Mouse (Mus musculus): Measurements from ENCODE around the gene Ubqln1. TPM values are rescaled to one million over a fixed set of nuclear protein-coding genes. Genes with fewer than 3 reads are reported as not detected.

Ubqln1 gene
- total RNA-seq, 2 experiments from 2014 or later, result 51.4 to 53.2 TPM

DNA sequence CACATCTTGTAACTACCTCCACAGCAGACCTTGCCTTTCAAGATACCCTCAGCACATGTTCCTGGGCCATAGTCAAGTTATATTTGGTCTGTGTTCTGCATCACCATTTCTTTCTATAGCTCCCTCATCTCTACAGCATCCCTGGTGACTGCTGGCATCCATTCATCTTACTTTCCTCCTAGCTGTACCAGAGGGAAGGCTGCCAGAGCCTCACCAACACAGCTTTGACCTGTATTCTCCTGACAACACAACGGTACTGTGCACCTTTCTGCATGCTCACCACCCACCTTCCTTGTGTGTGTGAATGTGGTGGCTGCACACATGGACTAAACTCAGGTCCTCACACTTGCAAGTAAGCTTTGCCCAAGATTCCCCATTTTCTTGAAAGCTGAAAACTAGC is 12.6 kb downstream of the Ubqln1 start:
- intact Hi-C loops (cut with DNase I), result no loop called here
- DNase-seq, result no peak

- DNase-seq, result no peak
- intact Hi-C loops (cut with DNase I), result no loop called here
Measured at GRCm38 (mm10) chr13:58201908-58202307, 13.5 kb downstream of the Ubqln1 start.

GRCm38 (mm10) chr13:58201343-58201742 is 14.1 kb downstream of the Ubqln1 start:
- DNase-seq, result no peak
- intact Hi-C loops (cut with DNase I), result no loop called here

- no peak for DNase-seq
- intact Hi-C loops (cut with DNase I), result no loop called here
Measured at GRCm38 (mm10) chr13:58197981-58198640, 17.3 kb downstream of the Ubqln1 start.

GRCm38 (mm10) chr13:58197211-58197610 is 18.2 kb downstream of the Ubqln1 start:
- intact Hi-C loops (cut with DNase I), result no loop called here
- DNase-seq, result no peak

DNA sequence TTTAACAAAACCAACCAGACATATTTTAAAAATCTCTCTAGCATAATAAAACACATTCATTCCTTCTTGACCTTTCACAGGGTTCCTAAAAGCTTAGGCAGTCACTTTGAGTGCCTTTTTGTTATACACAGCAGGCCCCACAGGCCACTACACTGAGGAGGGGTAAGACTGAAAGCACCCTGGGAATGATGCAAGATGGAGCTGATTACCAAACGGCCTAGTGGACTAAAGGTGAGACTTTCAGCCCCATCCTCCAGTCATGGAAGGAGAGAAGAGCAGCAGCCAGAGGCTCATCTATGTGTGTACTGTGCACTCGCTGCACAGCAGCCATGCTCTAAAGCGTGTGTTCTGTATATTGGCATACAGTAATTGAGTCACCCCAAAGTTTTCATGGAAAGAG is 20.5 kb downstream of the Ubqln1 start:
- intact Hi-C loops (cut with DNase I), result no loop called here
- DNase-seq, result no peak

DNA sequence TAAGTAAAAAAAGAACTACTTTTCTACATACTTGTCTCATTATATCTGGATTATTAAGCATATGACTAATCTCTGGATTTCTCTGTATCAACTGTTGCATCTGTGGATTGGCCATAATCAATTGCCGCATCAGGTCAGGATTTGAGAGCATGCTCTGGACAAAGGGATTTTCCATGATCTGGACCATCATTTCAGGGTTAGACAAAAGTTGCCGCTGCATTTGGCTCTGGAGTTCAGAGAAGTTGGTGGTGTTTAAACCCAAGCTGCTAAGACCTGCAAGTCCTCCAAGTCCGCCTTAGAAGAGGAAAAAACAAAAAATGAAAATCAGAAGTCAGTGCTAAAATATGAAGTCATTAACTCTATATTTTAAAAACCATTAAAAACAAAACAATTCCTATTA is 22.2 kb downstream of the Ubqln1 start:
- intact Hi-C loops (cut with DNase I), result no loop called here
- no peak for DNase-seq

DNA sequence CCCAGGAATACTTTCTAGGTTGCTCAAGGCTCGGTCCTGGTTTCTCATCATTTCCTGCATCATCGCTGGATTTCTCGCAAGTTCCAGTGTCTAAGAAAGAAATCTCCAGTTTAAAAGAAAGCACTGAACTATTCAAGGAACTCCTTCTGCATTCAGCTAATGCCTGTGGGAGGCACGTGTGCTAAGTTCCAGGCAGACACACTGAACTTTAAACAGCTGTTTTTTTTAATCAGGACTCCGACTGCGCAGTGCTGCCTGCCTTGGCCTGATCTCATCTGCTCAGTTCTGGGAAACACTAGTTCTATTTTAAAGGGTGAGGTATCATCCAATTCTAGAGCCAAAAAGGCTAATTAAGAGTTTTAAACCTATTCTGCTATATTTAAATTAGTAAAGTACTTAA is 23.3 kb downstream of the Ubqln1 start:
- no peak for DNase-seq
- intact Hi-C loops (cut with DNase I), result no loop called here

DNA sequence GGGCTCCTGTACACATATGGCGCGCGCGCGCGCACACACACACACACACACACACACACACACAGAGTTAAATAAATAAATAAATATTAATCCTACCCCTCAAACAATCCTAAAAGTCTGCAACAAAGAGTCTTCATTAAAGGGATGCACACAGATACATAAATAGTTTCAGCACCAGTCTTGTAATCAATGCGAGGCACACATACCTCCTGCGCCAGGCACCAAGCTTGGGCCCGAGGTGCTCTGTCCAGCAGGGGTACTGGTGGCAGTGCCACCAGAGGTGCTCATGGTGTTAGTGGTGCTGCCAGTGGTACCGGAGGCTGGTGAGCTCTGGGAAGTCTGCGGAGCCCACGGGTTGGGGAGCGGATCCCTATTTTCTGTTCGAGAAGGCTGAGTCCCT is 23.9 kb downstream of the Ubqln1 start:
- DNase-seq, result no peak
- intact Hi-C loops (cut with DNase I), result no loop called here

DNA sequence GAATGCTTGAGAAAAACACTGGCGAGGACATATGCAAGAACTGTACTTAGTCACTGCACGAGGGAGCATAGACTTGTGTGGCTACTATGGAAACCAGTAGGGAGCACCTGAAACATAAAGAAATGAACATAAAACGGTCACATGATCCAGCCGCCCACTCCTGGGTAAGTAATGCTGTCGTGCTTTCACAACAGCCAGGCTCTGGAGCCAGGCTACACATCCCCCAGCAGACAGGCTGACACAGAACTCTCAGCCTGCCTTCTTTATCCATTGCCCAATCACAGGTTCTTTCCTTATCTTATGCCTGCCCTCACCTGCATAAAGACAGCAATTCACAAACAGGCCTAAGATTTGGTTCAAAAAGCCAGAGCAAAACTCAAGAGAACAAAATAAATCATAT is 26.0 kb downstream of the Ubqln1 start:
- no peak for DNase-seq
- intact Hi-C loops (cut with DNase I), result loop anchor here (2.0 to 5.0 kb wide), 2 partner anchors 31 to 43 kb away; no protein-coding TSS in a partner anchor

GRCm38 (mm10) chr13:58188412-58188811 is 27.0 kb downstream of the Ubqln1 start:
- DNase-seq, result peak; percentile 83 to 91
- intact Hi-C loops (cut with DNase I), result loop anchor here (2.0 to 5.0 kb wide), 2 partner anchors 30 to 44 kb away; no protein-coding TSS in a partner anchor

GRCm38 (mm10) chr13:58187751-58188150 is 27.7 kb downstream of the Ubqln1 start:
- DNase-seq, result no peak
- intact Hi-C loops (cut with DNase I), result loop anchor here (2.0 to 5.0 kb wide), 2 partner anchors 29 to 45 kb away; no protein-coding TSS in a partner anchor

DNA sequence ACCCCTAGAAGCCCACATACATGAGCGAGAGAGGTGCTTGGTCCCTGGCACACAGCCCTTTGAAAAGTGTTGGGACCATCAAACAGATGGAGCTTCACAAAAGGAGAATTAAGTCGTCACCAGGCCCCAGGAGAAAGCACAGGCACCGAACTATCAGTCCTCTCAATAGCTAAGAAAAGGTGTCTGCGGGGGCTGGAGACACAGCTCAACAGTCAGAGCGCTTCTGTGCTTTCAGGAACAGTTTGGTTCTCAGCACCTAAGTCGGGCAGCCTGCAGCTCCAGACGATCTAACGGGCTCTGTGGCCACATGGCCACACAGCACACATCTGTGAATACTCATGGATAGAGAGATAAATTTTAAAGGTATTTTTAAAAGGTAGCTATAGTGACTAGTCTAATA is 29.2 kb downstream of the Ubqln1 start:
- DNase-seq, result no peak
- intact Hi-C loops (cut with DNase I), result loop anchor here (5.0 kb wide), 1 partner anchor 46 kb away; no protein-coding TSS in a partner anchor

- no peak for DNase-seq
- intact Hi-C loops (cut with DNase I), result no loop called here
Measured at GRCm38 (mm10) chr13:58184111-58184510, 31.3 kb downstream of the Ubqln1 start.

DNA sequence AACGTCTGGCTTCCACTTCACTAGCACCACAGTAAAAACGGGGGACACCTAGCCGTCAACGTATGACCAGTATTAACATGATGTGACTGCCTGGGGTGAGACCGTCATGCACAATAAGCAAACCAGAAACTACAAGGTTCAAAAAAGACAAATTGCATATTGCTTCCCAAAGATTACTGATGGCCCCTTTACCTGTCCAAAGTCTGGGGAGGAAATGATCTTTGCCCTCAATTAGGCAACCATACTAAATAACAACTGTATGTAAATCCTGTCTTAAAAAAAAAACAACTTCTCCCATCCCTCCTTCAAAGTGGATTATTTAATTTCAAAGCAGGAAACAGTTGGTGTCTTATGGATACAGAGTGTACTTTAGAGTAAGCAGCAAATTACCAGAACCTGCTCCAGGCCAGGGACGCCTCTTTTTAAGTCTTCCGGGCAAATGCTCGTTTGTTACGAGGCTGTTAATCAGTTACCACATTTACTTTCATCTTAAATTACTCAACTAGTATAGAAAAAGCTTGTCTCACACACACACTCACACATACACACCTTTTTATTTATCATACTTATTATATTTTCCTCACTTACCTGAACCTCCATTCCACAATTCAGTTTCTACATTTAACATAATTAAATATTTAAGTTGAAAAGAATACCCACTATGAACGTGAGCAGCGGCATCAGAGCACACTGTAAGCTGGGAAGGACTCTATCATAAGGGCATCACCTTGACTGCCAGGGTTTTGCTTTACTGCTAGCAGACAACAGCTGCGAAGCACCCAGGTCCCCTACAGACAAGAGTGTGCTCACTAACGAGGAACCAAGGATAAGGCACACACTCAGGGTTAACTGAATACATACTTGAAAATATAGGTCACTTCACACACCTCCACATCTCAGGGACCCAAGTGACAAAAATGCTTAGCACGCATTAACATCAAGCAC is 33.6 kb downstream of the Ubqln1 start:
- DNase-seq, result no peak
- intact Hi-C loops (cut with DNase I), result no loop called here

DNA sequence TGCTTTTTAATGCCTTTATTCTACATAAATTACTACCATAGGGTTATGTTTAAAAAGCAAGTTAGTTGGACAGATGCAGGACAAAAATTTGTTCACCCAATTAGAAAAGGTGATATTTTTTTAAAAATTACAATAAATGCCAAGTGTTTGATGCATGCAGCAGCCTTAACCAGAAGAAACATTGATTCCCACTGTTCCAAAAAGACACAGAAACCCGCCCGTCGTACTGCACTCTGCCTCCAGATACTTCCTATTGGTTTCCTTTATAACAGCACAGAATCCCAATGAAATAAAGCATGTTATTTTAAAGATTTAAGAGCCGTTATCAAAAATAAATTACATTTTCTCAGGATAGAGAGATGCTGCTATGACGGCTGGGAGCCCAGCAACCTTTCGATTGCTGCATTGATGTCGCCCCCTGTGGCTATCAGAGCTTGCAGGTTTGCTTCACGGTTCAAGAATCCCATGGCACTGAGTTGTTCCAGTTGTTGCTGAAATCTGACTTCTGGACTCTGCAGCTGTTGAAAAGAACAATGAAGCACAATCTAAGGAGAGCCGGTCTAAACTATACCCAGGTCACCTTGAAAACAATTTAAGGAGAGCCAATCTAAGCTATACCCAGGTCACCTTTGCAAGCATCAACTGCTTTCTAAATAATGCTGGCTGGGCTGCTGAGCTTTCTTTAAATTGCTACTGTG is 37.8 kb downstream of the Ubqln1 start:
- DNase-seq, result peak; percentile 97 to 99
- intact Hi-C loops (cut with DNase I), result no loop called here

GRCm38 (mm10) chr13:58176105-58176504 is 39.3 kb downstream of the Ubqln1 start:
- intact Hi-C loops (cut with DNase I), result no loop called here
- DNase-seq, result no peak

- intact Hi-C loops (cut with DNase I), result no loop called here
Measured at GRCm38 (mm10) chr13:58168119-58168518, 47.3 kb downstream of the Ubqln1 start.

GRCm38 (mm10) chr13:58163343-58163742 is 52.1 kb downstream of the Ubqln1 start:
- no peak for DNase-seq
- intact Hi-C loops (cut with DNase I), result loop anchor here (5.0 kb wide), 1 partner anchor 224 kb away; the partner anchor contains the start of gene 2210016F16Rik

More at GRCm38 (mm10) chr13:58168119-58168518, 47.3 kb downstream of the Ubqln1 start:
- DNase-seq, result no peak

- DNase-seq, result no peak
- intact Hi-C loops (cut with DNase I), result loop anchor here (5.0 kb wide), 1 partner anchor 227 kb away; the partner anchor contains the start of gene 2210016F16Rik
Measured at GRCm38 (mm10) chr13:58160761-58161160, 54.7 kb downstream of the Ubqln1 start.

All from heart, postnatal 14 days (tissue).